Mouse (Mus musculus): ENCODE measurements around the gene Eef1g. TPM values are rescaled to one million over a fixed set of nuclear protein-coding genes. Genes with fewer than 3 reads are reported as not detected.
A peak's percentile ranks its signal among the peaks of the same experiment; 100 is the strongest.

Eef1g gene
- polyA plus RNA-seq, 1 experiment from 2014 or later: 618 TPM

- Histone ChIP-seq H3K4me1 (replicated peaks; ENCODE audit: control insufficient read depth, insufficient read depth, low read length) (peaks cover 36% of the 10 kb centered on the region), H3K27me3 (replicated peaks; ENCODE audit: control insufficient read depth, insufficient read depth, low read length) (no peaks in the 10 kb centered on the region)
Measured at GRCm38 (mm10) chr19:8928689-8929223, 38.1 kb upstream of the Eef1g start.

GRCm38 (mm10) chr19:8929224-8930088, 37.4 kb upstream of the Eef1g start, which contains the start of the genes Rom1 and Eml3:
Gene Rom1 (minus strand): TSS chr19:8929356.
Gene Eml3 (plus strand): TSS chr19:8929552.
- Histone ChIP-seq H3K9me3 (ENCODE audit: control insufficient read depth, low read length) (no peaks in the 10 kb centered on the region), H3K27ac (ENCODE audit: low read depth, low read length) (peak within 1 kb of the TSS; percentile 92), H3K4me1 (replicated peaks; ENCODE audit: control insufficient read depth, insufficient read depth, low read length) (peaks cover 34% of the 10 kb centered on the region), H3K4me3 (ENCODE audit: low read depth, low read length) (peak within 1 kb of the TSS; percentile 87), H3K9ac (ENCODE audit: low read depth, low read length) (peak within 1 kb of the TSS; percentile 88), H3K4me2 (peak within 1 kb of the TSS; percentile 90), H3K36me3 (ENCODE audit: control insufficient read depth, insufficient read depth, low read length) (peaks cover 21% of the 10 kb centered on the region; the same call in 1 of the 2 replicates), H3K27me3 (replicated peaks; ENCODE audit: control insufficient read depth, insufficient read depth, low read length) (no peaks in the 10 kb centered on the region)
- ATAC-seq (replicated peaks; ENCODE audit: low FRiP score): peak; percentile 75
- WGBS: under 1% methylated on average over 68 of the region's 74 CpGs
- peak; percentile 86 for DNase-seq (ENCODE audit: low spot score)

More at GRCm38 (mm10) chr19:8928689-8929223, 38.1 kb upstream of the Eef1g start:
- peaks cover 17% of the 10 kb centered on the region; the same call in 1 of the 2 replicates for H3K36me3 ChIP-seq (ENCODE audit: control insufficient read depth, insufficient read depth, low read length)
- H3K9me3 ChIP-seq (ENCODE audit: control insufficient read depth, low read length): no peaks in the 10 kb centered on the region
- ATAC-seq (replicated peaks; ENCODE audit: low FRiP score) (no peak; the same call in 1 of the 2 replicates), DNase-seq (ENCODE audit: low spot score) (no peak)
- peak overlapping the region; percentile 87 for H3K4me3 ChIP-seq (ENCODE audit: low read depth, low read length)
- H3K27ac ChIP-seq (ENCODE audit: low read depth, low read length): peak overlapping the region; percentile 92
- peak overlapping the region; percentile 88; the same call in 1 of the 2 replicates for H3K9ac ChIP-seq (ENCODE audit: low read depth, low read length)
- peak overlapping the region; percentile 90 for H3K4me2 ChIP-seq
- WGBS: 28% methylated on average over 16 of the region's 16 CpGs

GRCm38 (mm10) chr19:8930117-8930516, 36.7 kb upstream of the Eef1g start:
- peaks cover 34% of the 10 kb centered on the region for H3K4me1 ChIP-seq (replicated peaks; ENCODE audit: control insufficient read depth, insufficient read depth, low read length)
- H3K27me3 ChIP-seq (replicated peaks; ENCODE audit: control insufficient read depth, insufficient read depth, low read length): no peaks in the 10 kb centered on the region
- peak overlapping the region; percentile 92 for H3K27ac ChIP-seq (ENCODE audit: low read depth, low read length)
- H3K36me3 ChIP-seq (ENCODE audit: control insufficient read depth, insufficient read depth, low read length): peaks cover 27% of the 10 kb centered on the region
- no peaks in the 10 kb centered on the region for H3K9me3 ChIP-seq (ENCODE audit: control insufficient read depth, low read length)
- ATAC-seq (replicated peaks; ENCODE audit: low FRiP score) (no peak), DNase-seq (ENCODE audit: low spot score) (no peak)
- H3K4me2 ChIP-seq: peak overlapping the region; percentile 90
- H3K4me3 ChIP-seq (ENCODE audit: low read depth, low read length): peak overlapping the region; percentile 87
- WGBS: 10% methylated on average over 11 of the region's 11 CpGs
- peak overlapping the region; percentile 88 for H3K9ac ChIP-seq (ENCODE audit: low read depth, low read length)

GRCm38 (mm10) chr19:8930771-8931170, 36.1 kb upstream of the Eef1g start:
- WGBS: 80% methylated on average over 7 of the region's 7 CpGs

GRCm38 (mm10) chr19:8936736-8937135, 30.1 kb upstream of the Eef1g start:
- Histone ChIP-seq H3K4me1 (replicated peaks; ENCODE audit: control insufficient read depth, insufficient read depth, low read length) (peaks cover 12% of the 10 kb centered on the region), H3K27ac (ENCODE audit: low read depth, low read length) (no peak overlapping the region), H3K9ac (ENCODE audit: low read depth, low read length) (no peak overlapping the region), H3K4me3 (ENCODE audit: low read depth, low read length) (no peak overlapping the region), H3K4me2 (no peak overlapping the region), H3K36me3 (ENCODE audit: control insufficient read depth, insufficient read depth, low read length) (peaks cover 33% of the 10 kb centered on the region), H3K9me3 (ENCODE audit: control insufficient read depth, low read length) (no peaks in the 10 kb centered on the region), H3K27me3 (replicated peaks; ENCODE audit: control insufficient read depth, insufficient read depth, low read length) (no peaks in the 10 kb centered on the region)
- no peak for ATAC-seq (replicated peaks; ENCODE audit: low FRiP score)
- WGBS: 80% methylated on average over 2 of the region's 2 CpGs
- no peak for DNase-seq (ENCODE audit: low spot score)

More at GRCm38 (mm10) chr19:8930771-8931170, 36.1 kb upstream of the Eef1g start:
- Histone ChIP-seq H3K27ac (ENCODE audit: low read depth, low read length) (no peak overlapping the region; the same call in 1 of the 2 replicates), H3K4me2 (peak overlapping the region; percentile 90), H3K36me3 (ENCODE audit: control insufficient read depth, insufficient read depth, low read length) (peaks cover 25% of the 10 kb centered on the region), H3K4me1 (replicated peaks; ENCODE audit: control insufficient read depth, insufficient read depth, low read length) (peaks cover 34% of the 10 kb centered on the region), H3K9ac (ENCODE audit: low read depth, low read length) (peak overlapping the region; percentile 88), H3K9me3 (ENCODE audit: control insufficient read depth, low read length) (no peaks in the 10 kb centered on the region), H3K27me3 (replicated peaks; ENCODE audit: control insufficient read depth, insufficient read depth, low read length) (no peaks in the 10 kb centered on the region), H3K4me3 (ENCODE audit: low read depth, low read length) (peak overlapping the region; percentile 87)
- no peak for ATAC-seq (replicated peaks; ENCODE audit: low FRiP score)
- DNase-seq (ENCODE audit: low spot score): no peak

GRCm38 (mm10) chr19:8940526-8941133, 26.2 kb upstream of the Eef1g start:
- 83% methylated on average over 15 of the region's 15 CpGs for WGBS
- H3K36me3 ChIP-seq (ENCODE audit: control insufficient read depth, insufficient read depth, low read length): peaks cover 24% of the 10 kb centered on the region
- H3K4me2 ChIP-seq: peak overlapping the region; percentile 75

GRCm38 (mm10) chr19:8941136-8941514, 25.7 kb upstream of the Eef1g start:
- ATAC-seq (replicated peaks; ENCODE audit: low FRiP score) (peak; percentile 4; the same call in 1 of the 2 replicates), DNase-seq (ENCODE audit: low spot score) (no peak)
- Histone ChIP-seq H3K4me3 (ENCODE audit: low read depth, low read length) (peak overlapping the region; percentile 90), H3K9me3 (ENCODE audit: control insufficient read depth, low read length) (no peaks in the 10 kb centered on the region), H3K9ac (ENCODE audit: low read depth, low read length) (peak overlapping the region; percentile 99), H3K36me3 (ENCODE audit: control insufficient read depth, insufficient read depth, low read length) (peaks cover 29% of the 10 kb centered on the region), H3K27ac (ENCODE audit: low read depth, low read length) (peak overlapping the region; percentile 99), H3K4me1 (replicated peaks; ENCODE audit: control insufficient read depth, insufficient read depth, low read length) (peaks cover 41% of the 10 kb centered on the region), H3K27me3 (replicated peaks; ENCODE audit: control insufficient read depth, insufficient read depth, low read length) (no peaks in the 10 kb centered on the region), H3K4me2 (peak overlapping the region; percentile 75)
- 51% methylated on average over 10 of the region's 10 CpGs for WGBS

More at GRCm38 (mm10) chr19:8940526-8941133, 26.2 kb upstream of the Eef1g start:
- Histone ChIP-seq H3K4me3 (ENCODE audit: low read depth, low read length) (no peak overlapping the region), H3K4me1 (replicated peaks; ENCODE audit: control insufficient read depth, insufficient read depth, low read length) (peaks cover 37% of the 10 kb centered on the region), H3K9ac (ENCODE audit: low read depth, low read length) (peak overlapping the region; percentile 99), H3K27ac (ENCODE audit: low read depth, low read length) (no peak overlapping the region), H3K9me3 (ENCODE audit: control insufficient read depth, low read length) (no peaks in the 10 kb centered on the region), H3K27me3 (replicated peaks; ENCODE audit: control insufficient read depth, insufficient read depth, low read length) (no peaks in the 10 kb centered on the region)
- ATAC-seq (replicated peaks; ENCODE audit: low FRiP score) (no peak), DNase-seq (ENCODE audit: low spot score) (no peak)

- Histone ChIP-seq H3K36me3 (ENCODE audit: control insufficient read depth, insufficient read depth, low read length) (peaks cover 28% of the 10 kb centered on the region), H3K4me3 (ENCODE audit: low read depth, low read length) (peak within 1 kb of the TSS; percentile 90), H3K4me2 (peak within 1 kb of the TSS; percentile 75), H3K4me1 (replicated peaks; ENCODE audit: control insufficient read depth, insufficient read depth, low read length) (peaks cover 41% of the 10 kb centered on the region), H3K27ac (ENCODE audit: low read depth, low read length) (peak within 1 kb of the TSS; percentile 99), H3K9me3 (ENCODE audit: control insufficient read depth, low read length) (no peaks in the 10 kb centered on the region), H3K9ac (ENCODE audit: low read depth, low read length) (peak within 1 kb of the TSS; percentile 99), H3K27me3 (replicated peaks; ENCODE audit: control insufficient read depth, insufficient read depth, low read length) (no peaks in the 10 kb centered on the region)
- DNase-seq (ENCODE audit: low spot score): peak; percentile 98
- ATAC-seq (replicated peaks; ENCODE audit: low FRiP score): peak; percentile 90
- under 1% methylated on average over 64 of the region's 64 CpGs for WGBS
Measured at GRCm38 (mm10) chr19:8941515-8942217, 25.2 kb upstream of the Eef1g start, which contains the start of gene Mta2. Gene Mta2 (plus strand): TSS chr19:8941875.
